Mouse (Mus musculus) forelimb bud, embryonic 11.5 days (tissue): ENCODE data around the gene Tomm22.
A peak's percentile ranks its signal among the peaks of the same experiment; 100 is the strongest.

Experiments used
- DNase-seq: peaks from one replicate; pipeline ENCODE4 v3.0.0-alpha.2; 2012; ENCODE audit warnings: low read depth, low spot score

Tomm22 gene

GRCm38 (mm10) chr15:79686046-79686869 lies 15.6 kb downstream of the Tomm22 start:
- no peak for DNase-seq

GRCm38 (mm10) chr15:79687175-79687574 lies 16.5 kb downstream of the Tomm22 start:
- DNase-seq, result peak; percentile 12

- DNase-seq, result peak; percentile 92
These were observed 17.1 kb downstream of the Tomm22 start, which contains the start of gene Josd1 for GRCm38 (mm10) chr15:79687646-79688267. Gene Josd1, minus strand, starts transcription at chr15:79687919.

DNA sequence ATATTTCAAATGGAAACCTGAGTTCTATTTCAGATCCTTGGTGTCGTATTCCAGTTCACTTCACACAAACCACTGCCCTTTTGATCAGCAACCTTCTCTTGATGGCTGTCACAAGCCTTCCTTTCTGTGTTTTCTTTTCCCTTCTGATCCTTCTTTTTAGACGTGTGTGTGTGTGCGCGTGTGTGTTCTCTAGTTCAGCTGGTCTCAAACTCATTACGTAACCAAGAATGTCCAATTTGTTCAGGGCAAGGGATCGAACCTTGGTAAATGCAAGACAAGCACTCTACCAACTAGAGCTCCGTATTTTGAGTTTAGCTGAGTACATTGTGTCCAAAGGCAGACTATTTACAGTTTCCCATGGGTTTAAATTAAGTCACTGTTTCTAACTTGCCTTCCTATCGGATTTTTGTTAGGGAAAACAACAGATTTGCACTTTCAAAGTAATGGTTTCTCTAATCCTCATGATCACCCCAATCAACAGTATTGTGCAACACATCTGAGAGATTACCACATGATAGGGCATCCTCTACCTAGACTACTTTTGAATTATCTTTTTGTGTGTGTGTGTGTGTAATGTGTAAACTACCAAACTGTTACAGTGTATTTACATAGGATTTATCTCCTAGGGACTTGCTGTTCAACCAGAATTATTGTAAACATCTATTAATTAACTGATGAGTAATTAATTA lies 17.8 kb downstream of the Tomm22 start:
- DNase-seq, result no peak

DNA sequence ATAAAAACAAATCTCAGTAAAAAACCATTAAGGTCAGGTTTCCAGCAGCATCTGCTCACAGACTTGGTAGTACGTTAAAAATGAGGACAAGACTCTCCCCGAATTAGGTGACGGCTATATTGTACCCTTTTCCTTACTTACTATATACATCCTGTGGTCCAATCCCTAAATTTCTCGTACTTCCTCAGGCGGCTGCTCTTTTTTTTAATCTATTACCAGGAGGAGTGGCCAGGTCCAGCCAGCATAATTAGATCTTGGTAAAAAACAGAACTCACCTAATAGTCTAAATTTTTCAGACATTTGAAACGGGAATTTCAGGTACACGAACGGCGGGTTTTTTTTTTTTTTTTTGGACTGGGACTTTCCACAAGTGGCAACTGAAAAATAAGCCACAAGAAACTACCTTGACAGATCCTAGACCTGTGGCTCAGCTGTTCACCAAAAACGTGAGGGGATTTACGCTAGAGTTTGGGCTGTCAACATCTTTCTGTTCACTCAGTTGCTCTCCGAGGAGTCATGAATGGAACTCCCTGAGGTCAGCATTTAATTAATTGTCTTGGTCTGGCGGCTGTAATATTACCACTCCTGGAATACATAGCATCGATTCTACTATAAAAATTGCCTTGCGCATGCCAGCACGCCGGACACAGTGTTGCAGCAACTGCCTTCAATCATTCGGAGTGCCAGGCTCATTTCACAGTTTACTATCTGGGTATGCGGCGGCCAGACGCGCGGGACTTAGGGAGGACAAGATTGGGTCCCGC lies 19.2 kb downstream of the Tomm22 start:
- DNase-seq, result no peak

DNA sequence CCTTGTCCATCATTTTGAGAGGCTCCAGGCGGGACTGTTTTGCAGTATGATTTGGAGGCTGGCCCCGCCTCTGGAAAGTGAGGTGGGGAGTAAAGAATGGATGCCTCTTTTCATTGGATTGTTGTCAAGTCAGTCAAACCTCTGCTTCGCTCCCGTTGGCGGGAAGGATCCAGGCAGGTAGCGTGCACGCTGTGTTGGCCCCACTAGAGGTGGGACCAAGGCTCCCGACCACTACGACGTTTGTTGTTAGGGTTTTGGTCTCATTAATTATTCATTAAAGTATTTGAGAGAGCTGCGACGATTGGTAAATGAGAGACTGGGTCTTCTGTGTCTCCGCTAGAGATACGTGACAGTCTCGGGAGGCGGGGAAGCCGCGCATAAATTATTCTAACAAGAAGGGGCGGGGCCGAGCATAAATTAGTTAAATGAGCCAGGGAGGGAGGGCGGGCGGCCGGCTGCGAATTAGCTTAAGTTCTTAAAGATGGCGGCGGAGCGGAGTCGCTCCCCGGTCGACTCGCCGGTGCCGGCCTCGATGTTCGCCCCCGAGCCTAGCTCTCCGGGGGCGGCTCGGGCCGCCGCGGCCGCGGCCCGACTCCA lies 19.9 kb downstream of the Tomm22 start, which contains the start of gene Gtpbp1:
Gene Gtpbp1 (plus strand): TSS at position 420 of the 597 bp plus-strand sequence.
- peak; percentile 99 for DNase-seq

GRCm38 (mm10) chr15:79691023-79691508 lies 20.4 kb downstream of the Tomm22 start:
- DNase-seq, result no peak

DNA sequence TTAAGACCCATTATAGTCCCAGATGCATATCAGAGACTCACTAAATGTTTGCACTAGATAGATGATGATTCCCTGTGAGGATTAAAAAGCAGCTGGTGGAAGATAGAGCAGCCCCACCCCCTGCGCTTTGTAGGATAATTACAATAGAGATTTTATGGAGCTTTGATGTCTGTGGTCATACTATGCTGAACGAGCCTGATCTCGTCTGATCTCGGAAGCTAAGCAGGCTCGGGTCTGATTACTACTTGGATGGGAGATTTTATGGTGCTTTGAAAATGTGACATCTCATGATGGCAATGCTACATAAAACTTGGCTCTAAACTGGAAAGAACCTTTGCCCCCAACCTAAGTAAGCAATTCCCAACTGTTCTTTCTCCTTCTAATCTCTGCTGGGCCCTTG lies 21.7 kb downstream of the Tomm22 start:
- DNase-seq, result no peak

DNA sequence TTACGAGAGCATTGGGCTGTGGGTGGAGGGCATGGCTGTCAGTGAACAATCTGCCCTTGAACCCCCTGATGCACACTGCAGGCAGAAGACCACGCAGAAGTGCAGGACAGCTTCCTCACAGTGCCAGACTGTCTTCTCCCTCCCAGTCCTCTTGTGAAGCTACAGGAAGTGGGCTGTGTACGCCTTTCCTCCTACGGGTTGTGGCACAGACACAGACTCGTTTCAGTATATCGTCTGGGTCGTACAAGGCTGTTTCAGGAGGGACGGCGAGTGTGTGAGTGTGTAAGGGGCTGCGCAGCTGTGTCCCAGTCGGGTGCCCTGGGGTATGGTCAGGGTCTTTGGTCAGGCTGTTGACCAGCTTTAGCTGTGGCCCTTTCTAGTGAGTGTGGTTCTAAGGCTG lies 23.1 kb downstream of the Tomm22 start:
- DNase-seq, result no peak

DNA sequence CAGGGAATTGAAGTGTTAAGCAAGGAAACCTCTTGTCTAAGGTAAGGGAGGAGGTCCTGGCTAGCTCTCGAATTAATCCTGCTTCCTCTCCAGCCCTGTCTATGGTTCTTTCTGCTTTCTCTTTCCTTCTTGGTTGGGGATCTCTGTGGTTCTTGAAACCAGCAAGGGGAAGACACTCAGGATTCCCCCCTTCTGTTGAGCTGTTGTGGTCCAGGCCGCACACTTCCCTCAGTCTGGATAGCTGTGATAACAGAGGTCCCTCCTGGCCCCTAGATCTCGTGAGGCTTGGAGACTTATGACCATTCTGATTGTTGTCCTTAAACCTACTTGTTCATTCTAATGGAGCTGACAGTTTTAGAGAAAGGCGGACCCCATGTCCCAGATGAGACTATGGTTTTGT lies 23.9 kb downstream of the Tomm22 start:
- DNase-seq, result no peak

- DNase-seq, result no peak
These were observed 24.9 kb downstream of the Tomm22 start for GRCm38 (mm10) chr15:79695516-79695915.

- DNase-seq, result no peak
These were observed 25.8 kb downstream of the Tomm22 start for GRCm38 (mm10) chr15:79696508-79696907.

DNA sequence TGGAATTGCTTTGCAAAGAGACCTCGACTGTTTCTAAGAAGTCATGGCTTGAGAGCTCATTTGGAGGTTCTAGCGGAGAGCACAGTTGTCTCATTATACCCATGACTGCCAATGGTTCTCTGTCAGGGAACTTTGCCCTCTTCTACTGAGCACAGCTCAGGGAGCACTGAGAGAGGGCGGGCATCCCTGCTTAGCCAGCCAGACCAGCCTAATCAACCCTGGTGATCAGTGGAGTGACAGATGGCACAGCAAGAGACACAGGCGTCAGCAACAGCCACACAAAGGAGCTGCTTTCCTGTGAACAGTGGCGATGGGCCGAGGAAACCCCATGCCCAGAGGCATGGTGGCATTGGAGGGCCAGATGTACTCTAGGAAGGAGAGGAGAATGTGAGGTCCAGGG lies 26.4 kb downstream of the Tomm22 start:
- no peak for DNase-seq

DNA sequence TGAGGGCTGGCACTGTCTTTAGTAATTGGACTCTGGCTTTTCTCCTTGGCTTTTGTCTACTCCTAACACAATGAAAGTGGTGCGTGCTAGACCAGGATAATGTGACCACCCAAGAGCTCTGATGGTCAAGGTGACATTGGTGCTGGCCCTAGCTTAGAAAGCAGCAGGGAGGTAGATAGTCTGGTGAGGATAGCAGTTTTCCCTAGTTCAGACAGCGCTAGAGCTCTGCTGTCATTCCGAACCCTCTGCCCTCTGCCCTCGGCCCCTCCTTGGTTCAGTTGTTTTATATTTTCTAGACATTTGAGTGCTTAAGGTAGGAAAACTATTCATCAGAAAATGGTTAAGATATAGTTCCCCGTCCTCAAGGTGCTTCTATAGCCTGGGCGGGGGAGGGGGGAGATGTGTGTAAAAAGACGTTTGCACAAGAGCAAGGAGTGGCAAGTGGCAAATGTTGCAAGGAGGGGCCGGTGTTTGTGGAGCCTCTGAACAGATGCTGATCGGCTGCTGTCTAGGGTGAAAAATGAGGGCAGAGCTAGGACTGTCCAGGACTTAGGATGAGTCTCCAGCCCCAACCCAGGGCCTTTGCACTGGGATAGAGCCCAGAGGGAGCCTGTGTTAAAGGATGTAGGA lies 27.0 kb downstream of the Tomm22 start:
- no peak for DNase-seq

- no peak for DNase-seq
These were observed 36.0 kb downstream of the Tomm22 start for GRCm38 (mm10) chr15:79706603-79707214.

DNA sequence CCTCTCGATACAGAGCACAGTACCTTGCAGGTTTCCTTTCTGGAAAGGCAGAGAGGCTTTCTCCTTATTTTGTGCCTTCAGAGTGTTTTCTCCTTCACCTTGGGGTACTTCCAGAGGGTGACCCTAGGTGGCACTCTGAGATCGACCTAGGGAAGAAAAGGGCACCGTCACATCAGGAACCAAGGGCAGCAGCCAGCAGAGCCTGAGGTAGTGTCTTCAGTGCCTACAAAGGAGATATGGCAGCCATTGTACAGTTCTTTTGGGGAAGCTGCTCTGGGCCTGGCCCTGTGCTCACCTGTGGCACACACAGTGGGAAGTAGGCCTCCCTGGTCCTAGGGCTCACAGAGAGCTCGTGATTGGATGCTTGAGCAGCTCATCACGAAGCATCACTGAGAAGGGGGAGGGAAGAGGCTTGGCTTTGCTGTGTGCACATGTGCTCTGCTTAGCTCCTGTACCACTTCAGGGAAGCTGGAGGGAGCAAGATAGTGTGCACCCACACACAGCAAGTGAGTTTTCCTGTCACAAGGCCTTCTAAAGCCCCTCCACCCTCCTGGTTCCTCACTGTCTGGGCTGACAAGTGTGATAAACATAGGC lies 37.7 kb downstream of the Tomm22 start:
- no peak for DNase-seq

- DNase-seq, result no peak
These were observed 45.0 kb downstream of the Tomm22 start for GRCm38 (mm10) chr15:79715646-79716045.

DNA sequence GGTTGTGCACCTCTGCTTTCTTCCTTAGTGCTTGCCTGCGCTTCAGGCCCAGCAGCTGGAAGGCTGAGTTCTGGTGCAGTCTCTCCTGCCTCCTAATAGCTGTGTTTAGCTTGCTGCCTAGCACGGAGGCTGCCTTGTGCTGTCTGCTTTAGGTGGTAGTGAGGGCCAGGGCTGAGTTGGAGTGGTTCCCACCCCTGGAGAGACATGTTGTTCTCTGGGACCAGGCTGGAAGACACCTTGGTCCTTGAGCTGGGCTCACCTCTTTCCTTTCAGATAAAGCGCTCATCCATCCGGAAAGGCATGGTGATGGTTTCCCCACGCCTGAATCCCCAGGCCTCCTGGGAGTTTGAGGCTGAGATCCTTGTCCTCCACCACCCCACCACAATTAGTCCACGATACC lies 46.0 kb downstream of the Tomm22 start:
- DNase-seq, result no peak

DNA sequence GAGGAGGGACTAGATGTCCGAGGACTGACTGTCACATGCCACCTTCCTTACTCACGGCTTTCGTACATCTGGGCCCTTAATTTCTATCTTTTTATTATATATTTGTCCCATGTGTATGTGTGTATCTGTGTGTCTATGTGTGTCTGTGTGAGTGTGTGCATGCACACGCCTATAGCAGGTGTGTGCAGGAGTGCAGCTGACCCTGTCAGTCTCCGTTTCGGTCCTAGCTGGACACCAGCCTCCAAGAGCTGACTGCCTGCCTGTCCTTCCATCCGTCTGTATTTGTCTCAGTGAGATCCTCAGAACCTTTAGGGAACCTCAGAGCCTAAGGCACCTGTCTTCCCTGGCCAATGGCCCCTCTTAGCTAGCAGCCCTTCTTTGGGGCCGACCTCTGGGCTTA lies 49.6 kb downstream of the Tomm22 start:
- no peak for DNase-seq

DNA sequence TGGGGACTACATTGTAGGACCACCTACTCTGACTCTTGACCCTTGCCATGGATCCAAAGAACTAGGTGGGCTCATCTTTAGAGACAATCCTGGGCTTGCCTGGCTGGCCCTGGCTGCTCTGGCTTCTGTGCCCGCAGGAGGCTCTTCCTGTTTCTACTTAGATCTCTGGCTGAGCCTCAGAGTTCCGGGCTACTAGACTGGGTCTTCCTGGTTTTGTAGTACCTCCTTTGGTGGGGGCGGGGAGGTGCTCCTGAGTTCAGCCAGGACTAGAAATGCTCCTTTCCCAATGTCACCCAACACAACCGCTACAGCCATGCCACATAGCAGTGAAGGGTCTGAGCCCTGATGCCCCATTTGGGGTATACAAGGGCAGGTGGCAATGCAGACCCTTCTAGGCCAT lies 50.1 kb downstream of the Tomm22 start:
- DNase-seq, result no peak
